Mouse (Mus musculus) MEL (cell line): ENCODE data around the gene Zfp382. TPM values are rescaled to one million over a fixed set of nuclear protein-coding genes. Genes with fewer than 3 reads are reported as not detected.
A peak's percentile ranks its signal among the peaks of the same experiment; 100 is the strongest.

ENCODE experiments used
- DNase-seq: peaks from one replicate; pipeline ENCODE4 v3.0.0; 2011; ENCODE audit warnings: low read depth, low spot score
- H3K27ac ChIP-seq: 2 replicates; pipeline ENCODE4 v1.5.1; 2012; ENCODE audit warnings: low read depth, mild to moderate bottlenecking, control low read depth, low read length, moderate library complexity; ENCODE audit not compliant: control insufficient read depth
- H3K27me3 ChIP-seq, 2 experiments: fragments of 150-350 bp in 1 of 2; sonication (generic) in 1 of 2; 2 replicates each; pipeline ENCODE4 v1.6.1; 2012; ENCODE audit warnings: low read length in 2 of 2, mild to moderate bottlenecking in 2 of 2, improper control_type of control experiment in 1 of 2, moderate library complexity in 1 of 2; ENCODE audit not compliant: insufficient read depth in 2 of 2, control insufficient read depth in 1 of 2
- H3K36me3 ChIP-seq, 2 experiments: 2 replicates each; pipeline ENCODE4 v1.6.1; 2012 to 2014; ENCODE audit warnings: low read length in 2 of 2, improper control_type of control experiment in 1 of 2, inconsistent platforms in 1 of 2, mild to moderate bottlenecking in 1 of 2; ENCODE audit not compliant: insufficient read depth in 2 of 2, control insufficient read depth in 1 of 2
- H3K4me1 ChIP-seq, 2 experiments: fragments of 150-350 bp in 1 of 2; sonication (generic) in 1 of 2; 2 replicates each; pipeline ENCODE4 v1.6.1; 2012; ENCODE audit warnings: low read length in 2 of 2, improper control_type of control experiment in 1 of 2, mild to moderate bottlenecking in 1 of 2; ENCODE audit not compliant: insufficient read depth in 2 of 2, control insufficient read depth in 1 of 2
- H3K4me3 ChIP-seq, 2 experiments: fragments of 150-350 bp in 1 of 2; sonication (generic) in 1 of 2; 2 replicates each; pipeline ENCODE4 v1.5.1; 2012; ENCODE audit warnings: low read depth in 2 of 2, low read length in 2 of 2, mild to moderate bottlenecking in 2 of 2, moderate library complexity in 2 of 2, control low read depth in 1 of 2, improper control_type of control experiment in 1 of 2; ENCODE audit not compliant: control insufficient read depth in 1 of 2, insufficient read depth in 1 of 2
- H3K79me2 ChIP-seq: 2 replicates; pipeline ENCODE4 v1.6.1; 2012; ENCODE audit warnings: mild to moderate bottlenecking, low read length, moderate library complexity; ENCODE audit not compliant: control insufficient read depth, poor library complexity, insufficient read depth
- H3K9ac ChIP-seq: 2 replicates; pipeline ENCODE4 v1.6.1; 2012; ENCODE audit warnings: low read depth, mild to moderate bottlenecking, control low read depth, low read length, moderate library complexity; ENCODE audit not compliant: control insufficient read depth, poor library complexity, severe bottlenecking
- H3K9me3 ChIP-seq: fragments of 150-350 bp; sonication (generic); replicated peaks from 2 replicates; pipeline ENCODE4 v1.6.1; 2012; ENCODE audit warnings: mild to moderate bottlenecking, low read length, improper control_type of control experiment, moderate library complexity; ENCODE audit not compliant: insufficient read depth
- BHLHE40 ChIP-seq: IDR thresholded peaks from 2 replicates; pipeline ENCODE4 v1.6.1; 2012; ENCODE audit warnings: low read depth, mild to moderate bottlenecking, inconsistent platforms, low read length, improper control_type of control experiment, borderline replicate concordance
- CHD1 ChIP-seq: IDR thresholded peaks from 2 replicates; pipeline ENCODE4 v1.6.1; 2012; ENCODE audit warnings: low read depth, mild to moderate bottlenecking, inconsistent platforms, low read length, improper control_type of control experiment
- CHD2 ChIP-seq: IDR thresholded peaks from 2 replicates; pipeline ENCODE4 v1.6.1; 2011; ENCODE audit warnings: low read length, improper control_type of control experiment
- CTCF ChIP-seq, 3 experiments: IDR thresholded peaks in 2 of 3; conservative IDR thresholded peaks in 1 of 3; 2 replicates each; pipeline ENCODE4 v1.5.1; 2011 to 2012; ENCODE audit warnings: low read length in 3 of 3, low read depth in 2 of 3, mild to moderate bottlenecking in 2 of 3, improper control_type of control experiment in 1 of 3, inconsistent platforms in 1 of 3, mixed read lengths in 1 of 3, moderate library complexity in 1 of 3; ENCODE audit not compliant: control insufficient read depth in 1 of 3, insufficient read depth in 1 of 3, poor library complexity in 1 of 3, severe bottlenecking in 1 of 3
- E2F4 ChIP-seq: IDR thresholded peaks from 2 replicates; pipeline ENCODE4 v1.6.1; 2011; ENCODE audit warnings: low read depth, low read length, improper control_type of control experiment, borderline replicate concordance
- ELF1 ChIP-seq: IDR thresholded peaks from 2 replicates; pipeline ENCODE4 v1.6.1; 2014; ENCODE audit warnings: low read depth, mild to moderate bottlenecking, inconsistent platforms, low read length, improper control_type of control experiment, moderate library complexity
- EP300 ChIP-seq, 2 experiments: IDR thresholded peaks; 2 replicates each; pipeline ENCODE4 v1.6.1; 2011; ENCODE audit warnings: improper control_type of control experiment in 2 of 2, low read length in 2 of 2, low read depth in 1 of 2, mild to moderate bottlenecking in 1 of 2
- ETS1 ChIP-seq: IDR thresholded peaks from 2 replicates; pipeline ENCODE4 v1.6.1; 2012; ENCODE audit warnings: low read depth, mild to moderate bottlenecking, inconsistent platforms, low read length, improper control_type of control experiment, moderate library complexity
- GATA1 ChIP-seq: IDR thresholded peaks from 2 replicates; pipeline ENCODE4 v1.6.1; 2011; ENCODE audit warnings: low read depth, low read length, improper control_type of control experiment
- HCFC1 ChIP-seq: IDR thresholded peaks from 2 replicates; pipeline ENCODE4 v1.6.1; 2012; ENCODE audit warnings: low read depth, mild to moderate bottlenecking, inconsistent platforms, low read length, improper control_type of control experiment, moderate library complexity
- KAT2A ChIP-seq: conservative IDR thresholded peaks from 2 replicates; pipeline ENCODE4 v1.6.1; 2012; ENCODE audit warnings: low read depth, low read length, improper control_type of control experiment, inconsistent platforms
- MAX ChIP-seq: IDR thresholded peaks from 2 replicates; pipeline ENCODE4 v1.6.1; 2011; ENCODE audit warnings: low read length, improper control_type of control experiment
- MAZ ChIP-seq: IDR thresholded peaks from 2 replicates; pipeline ENCODE4 v1.6.1; 2012; ENCODE audit warnings: low read depth, mild to moderate bottlenecking, inconsistent platforms, low read length, improper control_type of control experiment
- MXI1 ChIP-seq: IDR thresholded peaks from 2 replicates; pipeline ENCODE4 v1.6.1; 2011; ENCODE audit warnings: mild to moderate bottlenecking, low read depth, low read length, improper control_type of control experiment
- MYC ChIP-seq: IDR thresholded peaks from 2 replicates; pipeline ENCODE4 v1.6.1; 2011; ENCODE audit warnings: low read depth, mild to moderate bottlenecking, low read length, improper control_type of control experiment, moderate library complexity
- NELFE ChIP-seq: IDR thresholded peaks from 2 replicates; pipeline ENCODE4 v1.6.1; 2011; ENCODE audit warnings: low read depth, low read length, improper control_type of control experiment
- NRF1 ChIP-seq: IDR thresholded peaks from 2 replicates; pipeline ENCODE4 v1.6.1; 2014; ENCODE audit warnings: low read depth, mild to moderate bottlenecking, inconsistent platforms, low read length, improper control_type of control experiment, moderate library complexity; ENCODE audit not compliant: poor library complexity, insufficient read depth, severe bottlenecking
- POLR2A ChIP-seq, 2 experiments: IDR thresholded peaks; 2 replicates each; pipeline ENCODE4 v1.6.1; 2011 to 2012; ENCODE audit warnings: low read length in 2 of 2, mild to moderate bottlenecking in 2 of 2, control low read depth in 1 of 2, improper control_type of control experiment in 1 of 2, low read depth in 1 of 2, moderate library complexity in 1 of 2; ENCODE audit not compliant: control insufficient read depth in 1 of 2, insufficient read depth in 1 of 2, poor library complexity in 1 of 2
- POLR2AphosphoS2 ChIP-seq: IDR thresholded peaks from 2 replicates; pipeline ENCODE4 v1.6.1; 2011; ENCODE audit warnings: low read length, improper control_type of control experiment
- POLR2AphosphoS5 ChIP-seq: IDR thresholded peaks from 2 replicates; pipeline ENCODE4 v1.6.1; 2012; ENCODE audit warnings: low read depth, borderline replicate concordance, mild to moderate bottlenecking, inconsistent platforms, low read length, moderate library complexity, mixed read lengths
- SIN3A ChIP-seq: IDR thresholded peaks from 2 replicates; pipeline ENCODE4 v1.6.1; 2012; ENCODE audit warnings: low read length, improper control_type of control experiment, inconsistent platforms
- SMC3 ChIP-seq: IDR thresholded peaks from 2 replicates; pipeline ENCODE4 v1.6.1; 2011; ENCODE audit warnings: low read depth, low read length, improper control_type of control experiment
- TBP ChIP-seq: IDR thresholded peaks from 2 replicates; pipeline ENCODE4 v1.8.0; 2011; ENCODE audit warnings: low read depth, low read length, improper control_type of control experiment
- USF1 ChIP-seq: IDR thresholded peaks from 2 replicates; pipeline ENCODE4 v1.6.1; 2014; ENCODE audit warnings: low read depth, mild to moderate bottlenecking, inconsistent platforms, low read length, improper control_type of control experiment, moderate library complexity
- ZC3H11A ChIP-seq: IDR thresholded peaks from 2 replicates; pipeline ENCODE4 v1.6.1; 2012; ENCODE audit warnings: low read depth, mild to moderate bottlenecking, inconsistent platforms, low read length, improper control_type of control experiment
- ZKSCAN1 ChIP-seq: IDR thresholded peaks from 2 replicates; pipeline ENCODE4 v1.6.1; 2012; ENCODE audit warnings: low read depth, mild to moderate bottlenecking, inconsistent platforms, low read length, improper control_type of control experiment, moderate library complexity
- ZMIZ1 ChIP-seq: IDR thresholded peaks from 2 replicates; pipeline ENCODE4 v1.6.1; 2012; ENCODE audit warnings: low read depth, mild to moderate bottlenecking, inconsistent platforms, low read length, improper control_type of control experiment, moderate library complexity
- ZNF384 ChIP-seq: IDR thresholded peaks from 2 replicates; pipeline ENCODE4 v1.6.1; 2012; ENCODE audit warnings: low read depth, mild to moderate bottlenecking, inconsistent platforms, low read length, improper control_type of control experiment
- polyA plus RNA-seq, 2 experiments: library from polyadenylated mRNA; stranded (reverse) in 1 of 2; unstranded in 1 of 2; fragments of >175 nt in 1 of 2; fragments of >200 nt in 1 of 2; gene quantifications; 2 replicates each; pipeline versions ENCODE4 v1.2.1 to v1.2.4; 2012; ENCODE audit warnings: low replicate concordance in 2 of 2, low read depth in 1 of 2; ENCODE audit not compliant: insufficient read length in 2 of 2, insufficient read depth in 1 of 2, missing spikeins in 1 of 2
- total RNA-seq: library from RNA; depleted of rRNA; stranded (reverse); fragments of 300-350 nt; gene quantifications from 2 replicates; pipeline ENCODE4 v1.2.3, GENCODE M21; 2012

Gene Zfp382
- total and polyA plus RNA-seq, 3 experiments: 3.9 to 7.1 TPM; not detected in 1

GRCm38 (mm10) chr7:30169583-30170282 is 48.0 kb downstream of the Zfp382 start, which contains the start of gene Zfp146:
Gene Zfp146 (minus strand): TSS chr7:30169750.
- Histone ChIP-seq H3K27me3 (no peaks in the 10 kb centered on the region), H3K4me3 (peak within 1 kb of the TSS; percentile 62 to 95), H3K4me1 (peaks cover 0 to 5% of the 10 kb centered on the region in 2 experiments; a peak in 2 of 4 replicates), H3K27ac (peak within 1 kb of the TSS; percentile 89), H3K9me3 (no peaks in the 10 kb centered on the region), H3K36me3 (peaks cover 3 to 4% of the 10 kb centered on the region in 2 experiments), H3K9ac (peak within 1 kb of the TSS; percentile 91), H3K79me2 (peaks cover 47% of the 10 kb centered on the region)
- TF ChIP-seq ZMIZ1 (peak; percentile 73; the same call in 1 of the 2 replicates), ZNF384 (no peak), ZC3H11A (no peak), MAX (peak; percentile 84), MAZ (peak; percentile 36; the same call in 1 of the 2 replicates), ELF1 (peak; percentile 69), NRF1 (peak; percentile 83), E2F4 (peak; percentile 45; the same call in 1 of the 2 replicates), POLR2AphosphoS2 (peak; percentile 87), POLR2A (IDR thresholded peaks at IDR 0.05; ENCODE audit: control insufficient read depth in 1 of 2, insufficient read depth in 1 of 2, low read depth in 1 of 2, low read length in 2 of 2, poor library complexity in 1 of 2) (peak; percentile 85 to 90), GATA1 (peak; percentile 86), HCFC1 (peak; percentile 95), CHD1 (no peak), POLR2AphosphoS5 (0 out of 2 replicates have a peak, but pooled peaks have one; percentile 44), BHLHE40 (no peak), MXI1 (peak; percentile 93), NELFE (peak; percentile 89), TBP (peak; percentile 74), MYC (peak; percentile 92), KAT2A (peak; percentile 94), SMC3 (no peak), EP300 (IDR thresholded peaks at IDR 0.05; ENCODE audit: low read depth in 1 of 2, low read length in 2 of 2) (peak in 1 of 2 experiments; percentile 10; a peak in 2 of 4 replicates), CHD2 (peak; percentile 18; the same call in 1 of the 2 replicates), CTCF (IDR thresholded peaks at IDR 0.05 in 2 of 3, conservative IDR thresholded peaks at IDR 0.05 in 1 of 3; ENCODE audit: control insufficient read depth in 1 of 3, insufficient read depth in 1 of 3, low read depth in 2 of 3, low read length in 3 of 3, poor library complexity in 1 of 3, severe bottlenecking in 1 of 3) (no peak), USF1 (no peak; the same call in 1 of the 2 replicates), SIN3A (peak; percentile 88; the same call in 1 of the 2 replicates), ETS1 (0 out of 2 replicates have a peak, but pooled peaks have one; percentile 38), ZKSCAN1 (no peak)
- peak; percentile 97 for DNase-seq
